Mouse (Mus musculus): ENCODE results near the gene Dcdc2c. TPM values are rescaled to one million over a fixed set of nuclear protein-coding genes. Genes with fewer than 3 reads are reported as not detected.
A peak's percentile ranks its signal among the peaks of the same experiment; 100 is the strongest.

The Dcdc2c gene
- polyA plus RNA-seq, 1 experiment, result 0.05 TPM

GRCm38 (mm10) chr12:28596851-28597250 lies 44.7 kb upstream of the Dcdc2c start:
- no peaks in the 10 kb centered on the region for H3K36me3 ChIP-seq (ENCODE audit: control insufficient read depth, insufficient read depth)
- peaks cover 11% of the 10 kb centered on the region for H3K27me3 ChIP-seq (ENCODE audit: control insufficient read depth, insufficient read depth, insufficient read length)
- no peak overlapping the region for H3ac ChIP-seq (ENCODE audit: control insufficient read depth, insufficient read length)
- no peaks in the 10 kb centered on the region for H3K79me2 ChIP-seq (ENCODE audit: control insufficient read depth, insufficient read depth)
- H3K4me2 ChIP-seq (ENCODE audit: low read depth), result no peak overlapping the region
- no peak overlapping the region for H3K4me3 ChIP-seq
- TF ChIP-seq CEBPB (IDR thresholded peaks at IDR 0.05; ENCODE audit: insufficient read depth, poor library complexity, severe bottlenecking) (no peak), MYOD1 (IDR thresholded peaks at IDR 0.05; ENCODE audit: control insufficient read depth in 1 of 3, insufficient read length in 2 of 3, low read depth in 2 of 3) (no peak), MYOG (IDR thresholded peaks at IDR 0.05; ENCODE audit: control insufficient read depth in 1 of 3, insufficient read depth in 1 of 3, insufficient read length in 2 of 3, low read depth in 2 of 3) (no peak), REST (IDR thresholded peaks at IDR 0.05; ENCODE audit: insufficient read depth, insufficient read length) (no peak)

DNA sequence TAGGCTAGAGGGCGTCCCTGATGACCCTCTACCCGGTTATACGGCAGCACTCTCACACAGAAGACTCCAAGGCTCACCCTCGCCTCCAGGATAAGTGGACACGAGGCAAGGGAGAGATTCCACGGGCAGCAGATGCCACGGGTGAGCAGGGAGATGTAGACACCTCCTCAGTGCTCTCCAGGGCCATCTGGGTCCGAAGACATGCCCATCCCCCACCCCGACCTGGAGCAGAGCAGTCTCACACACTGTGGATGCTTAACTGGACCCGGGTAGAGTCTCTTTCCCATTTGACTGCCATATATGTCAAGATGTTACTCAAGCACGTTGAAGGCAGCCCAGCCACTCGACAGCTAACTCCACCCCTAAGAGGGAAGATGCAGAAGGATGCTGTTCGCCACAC lies 38.2 kb upstream of the Dcdc2c start:
- Histone ChIP-seq H3K4me3 (no peak overlapping the region), H3K79me2 (ENCODE audit: control insufficient read depth, insufficient read depth) (no peaks in the 10 kb centered on the region), H3K36me3 (ENCODE audit: control insufficient read depth, insufficient read depth) (no peaks in the 10 kb centered on the region), H3ac (ENCODE audit: control insufficient read depth, insufficient read length) (no peak overlapping the region), H3K27me3 (ENCODE audit: control insufficient read depth, insufficient read depth, insufficient read length) (no peaks in the 10 kb centered on the region), H3K4me2 (ENCODE audit: low read depth) (no peak overlapping the region)
- no peak for TF ChIP-seq CEBPB (IDR thresholded peaks at IDR 0.05; ENCODE audit: insufficient read depth, poor library complexity, severe bottlenecking)
- TF ChIP-seq SRF (IDR thresholded peaks at IDR 0.05; ENCODE audit: control insufficient read depth, insufficient read length, low read depth), result no peak
- no peak for TF ChIP-seq POLR2A (IDR thresholded peaks at IDR 0.05; ENCODE audit: insufficient read length, low read depth)
- TF ChIP-seq E2F4 (IDR thresholded peaks at IDR 0.05; ENCODE audit: insufficient read depth), result no peak
- no peak for TF ChIP-seq TCF12 (IDR thresholded peaks at IDR 0.05; ENCODE audit: insufficient read depth, poor library complexity, severe bottlenecking)
- no peak for TF ChIP-seq REST (IDR thresholded peaks at IDR 0.05; ENCODE audit: insufficient read depth, insufficient read length)
- no peak for TF ChIP-seq POLR2AphosphoS2 (IDR thresholded peaks at IDR 0.05; ENCODE audit: insufficient read length, low read depth)
- no peak for TF ChIP-seq MAX (IDR thresholded peaks at IDR 0.05; ENCODE audit: low read depth)
- TF ChIP-seq TCF3 (IDR thresholded peaks at IDR 0.05; ENCODE audit: insufficient read length, low read depth), result no peak
- no peak for TF ChIP-seq USF1 (IDR thresholded peaks at IDR 0.05; ENCODE audit: low read depth)
- TF ChIP-seq MYOG (IDR thresholded peaks at IDR 0.05; ENCODE audit: control insufficient read depth in 1 of 3, insufficient read depth in 1 of 3, insufficient read length in 2 of 3, low read depth in 2 of 3), result no peak
- no peak for TF ChIP-seq MYOD1 (IDR thresholded peaks at IDR 0.05; ENCODE audit: control insufficient read depth in 1 of 3, insufficient read length in 2 of 3, low read depth in 2 of 3)

- H3K27me3 ChIP-seq (ENCODE audit: control insufficient read depth, insufficient read depth, insufficient read length), result no peaks in the 10 kb centered on the region
- H3K79me2 ChIP-seq (ENCODE audit: control insufficient read depth, insufficient read depth), result no peaks in the 10 kb centered on the region
- H3K4me2 ChIP-seq (ENCODE audit: low read depth), result peak overlapping the region; percentile 42
- H3ac ChIP-seq (ENCODE audit: control insufficient read depth, insufficient read length), result no peak overlapping the region
- H3K4me3 ChIP-seq, result no peak overlapping the region
- no peaks in the 10 kb centered on the region for H3K36me3 ChIP-seq (ENCODE audit: control insufficient read depth, insufficient read depth)
- TF ChIP-seq TCF3 (IDR thresholded peaks at IDR 0.05; ENCODE audit: insufficient read length, low read depth) (no peak), POLR2AphosphoS2 (IDR thresholded peaks at IDR 0.05; ENCODE audit: insufficient read length, low read depth) (no peak), TCF12 (IDR thresholded peaks at IDR 0.05; ENCODE audit: insufficient read depth, poor library complexity, severe bottlenecking) (no peak), E2F4 (IDR thresholded peaks at IDR 0.05; ENCODE audit: insufficient read depth) (no peak), USF1 (IDR thresholded peaks at IDR 0.05; ENCODE audit: low read depth) (no peak), CEBPB (IDR thresholded peaks at IDR 0.05; ENCODE audit: insufficient read depth, poor library complexity, severe bottlenecking) (no peak), SRF (IDR thresholded peaks at IDR 0.05; ENCODE audit: control insufficient read depth, insufficient read length, low read depth) (no peak), REST (IDR thresholded peaks at IDR 0.05; ENCODE audit: insufficient read depth, insufficient read length) (no peak), MYOG (IDR thresholded peaks at IDR 0.05; ENCODE audit: control insufficient read depth in 1 of 3, insufficient read depth in 1 of 3, insufficient read length in 2 of 3, low read depth in 2 of 3) (no peak)
Measured at GRCm38 (mm10) chr12:28589090-28589868, 37.1 kb upstream of the Dcdc2c start.

GRCm38 (mm10) chr12:28587949-28588348 lies 35.8 kb upstream of the Dcdc2c start:
- Histone ChIP-seq H3K79me2 (ENCODE audit: control insufficient read depth, insufficient read depth) (no peaks in the 10 kb centered on the region), H3K4me2 (ENCODE audit: low read depth) (no peak overlapping the region), H3K4me3 (no peak overlapping the region), H3K36me3 (ENCODE audit: control insufficient read depth, insufficient read depth) (no peaks in the 10 kb centered on the region), H3K27me3 (ENCODE audit: control insufficient read depth, insufficient read depth, insufficient read length) (no peaks in the 10 kb centered on the region), H3ac (ENCODE audit: control insufficient read depth, insufficient read length) (no peak overlapping the region)
- TF ChIP-seq REST (IDR thresholded peaks at IDR 0.05; ENCODE audit: insufficient read depth, insufficient read length) (no peak), MYOG (IDR thresholded peaks at IDR 0.05; ENCODE audit: control insufficient read depth in 1 of 3, insufficient read depth in 1 of 3, insufficient read length in 2 of 3, low read depth in 2 of 3) (no peak), SRF (IDR thresholded peaks at IDR 0.05; ENCODE audit: control insufficient read depth, insufficient read length, low read depth) (no peak), E2F4 (IDR thresholded peaks at IDR 0.05; ENCODE audit: insufficient read depth) (no peak), POLR2A (IDR thresholded peaks at IDR 0.05; ENCODE audit: insufficient read length, low read depth) (no peak), TCF3 (IDR thresholded peaks at IDR 0.05; ENCODE audit: insufficient read length, low read depth) (no peak), MAX (IDR thresholded peaks at IDR 0.05; ENCODE audit: low read depth) (no peak), POLR2AphosphoS2 (IDR thresholded peaks at IDR 0.05; ENCODE audit: insufficient read length, low read depth) (no peak), CEBPB (IDR thresholded peaks at IDR 0.05; ENCODE audit: insufficient read depth, poor library complexity, severe bottlenecking) (no peak), USF1 (IDR thresholded peaks at IDR 0.05; ENCODE audit: low read depth) (no peak), MYOD1 (IDR thresholded peaks at IDR 0.05; ENCODE audit: control insufficient read depth in 1 of 3, insufficient read length in 2 of 3, low read depth in 2 of 3) (no peak), TCF12 (IDR thresholded peaks at IDR 0.05; ENCODE audit: insufficient read depth, poor library complexity, severe bottlenecking) (no peak)
